Mouse (Mus musculus) thymus, postnatal 0 days (tissue): ENCODE measurements at regions not wholly inside any gene's neighbourhood (a gene's known extent, or its start where the extent isn't known, plus 50 kb on each side); places are given as distances from the start of the nearest gene placed in this dataset.

Experiments
- DNase-seq: peaks from one replicate; pipeline ENCODE4 v3.0.0-alpha.2; 2015; ENCODE audit warnings: low spot score

- no peak for DNase-seq
Observed at GRCm38 (mm10) chr13:101555371-101555874, 212.6 kb downstream of the Pik3r1 start.

- no peak for DNase-seq
Observed at GRCm38 (mm10) chr13:101553131-101553549, 214.9 kb downstream of the Pik3r1 start.

GRCm38 (mm10) chr13:101552451-101552850, 215.6 kb downstream of the Pik3r1 start:
- DNase-seq, result no peak

- no peak for DNase-seq
Observed at GRCm38 (mm10) chr13:101551068-101551467, 216.9 kb downstream of the Pik3r1 start.

GRCm38 (mm10) chr13:101550526-101550925, 217.5 kb downstream of the Pik3r1 start:
- no peak for DNase-seq

GRCm38 (mm10) chr13:101547887-101548286, 220.1 kb downstream of the Pik3r1 start:
- DNase-seq, result peak; percentile 71

GRCm38 (mm10) chr13:101547365-101547764, 220.7 kb downstream of the Pik3r1 start:
- DNase-seq, result no peak

GRCm38 (mm10) chr13:101545344-101546181, 222.5 kb downstream of the Pik3r1 start:
- peak; percentile 51 for DNase-seq

- DNase-seq, result peak; percentile 65
Observed at GRCm38 (mm10) chr13:101540391-101541191, 227.4 kb downstream of the Pik3r1 start.

GRCm38 (mm10) chr13:101538110-101538509, 229.9 kb downstream of the Pik3r1 start:
- peak; percentile 83 for DNase-seq

- DNase-seq, result no peak
Observed at GRCm38 (mm10) chr13:101536019-101536418, 232.0 kb downstream of the Pik3r1 start.

GRCm38 (mm10) chr13:101535331-101535866, 232.6 kb downstream of the Pik3r1 start:
- DNase-seq, result no peak

GRCm38 (mm10) chr13:101534490-101534889, 233.5 kb downstream of the Pik3r1 start:
- no peak for DNase-seq

GRCm38 (mm10) chr13:101532913-101533312, 235.1 kb downstream of the Pik3r1 start:
- DNase-seq, result peak; percentile 91

- DNase-seq, result no peak
Observed at GRCm38 (mm10) chr13:101527691-101528090, 240.3 kb downstream of the Pik3r1 start.

- no peak for DNase-seq
Observed at GRCm38 (mm10) chr13:101524781-101525180, 243.2 kb downstream of the Pik3r1 start.

GRCm38 (mm10) chr13:101524223-101524622, 243.8 kb downstream of the Pik3r1 start:
- DNase-seq, result no peak

GRCm38 (mm10) chr13:101523492-101523891, 244.5 kb downstream of the Pik3r1 start:
- DNase-seq, result no peak

- DNase-seq, result no peak
Observed at GRCm38 (mm10) chr13:101522597-101522996, 245.4 kb downstream of the Pik3r1 start.

GRCm38 (mm10) chr13:101513354-101513753, 254.7 kb downstream of the Pik3r1 start:
- no peak for DNase-seq

- DNase-seq, result peak; percentile 64
Observed at GRCm38 (mm10) chr13:101509946-101510345, 258.1 kb downstream of the Pik3r1 start.

GRCm38 (mm10) chr13:101508331-101508730, 259.7 kb downstream of the Pik3r1 start:
- DNase-seq, result no peak
